Mouse (Mus musculus): Measurements from ENCODE around the gene Trim44.

GRCm38 (mm10) chr2:102256591-102257335 lies 150.9 kb downstream of the Trim44 start:
- TF ChIP-seq CTCF (IDR thresholded peaks at IDR 0.05; ENCODE audit: low read depth): no peak
- TF ChIP-seq EP300 (IDR thresholded peaks at IDR 0.05; ENCODE audit: low read depth): no peak
